Mouse (Mus musculus): Measurements from ENCODE around the gene Ajap1.

Gene Ajap1

DNA sequence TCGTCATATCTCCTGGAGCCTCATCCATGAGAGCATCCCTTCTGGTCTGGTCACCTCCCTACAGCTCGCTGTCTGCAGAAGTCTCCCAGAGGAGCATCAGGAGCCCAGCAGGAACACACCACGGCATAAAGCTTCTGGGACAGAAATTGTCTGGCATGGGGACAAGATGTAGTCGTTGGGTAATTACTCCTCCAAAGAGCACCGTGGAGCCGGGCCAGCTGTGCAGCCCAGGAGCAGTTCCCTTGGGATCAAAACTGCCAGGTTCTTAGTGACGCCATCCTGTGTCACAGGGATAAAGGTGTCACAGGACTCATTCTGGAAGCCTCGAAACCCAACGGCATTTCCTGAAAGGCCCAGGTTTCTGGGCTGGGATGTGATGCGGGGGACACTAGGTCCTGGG, 40.1 kb downstream of the Ajap1 start:
- no peak for DNase-seq

DNA sequence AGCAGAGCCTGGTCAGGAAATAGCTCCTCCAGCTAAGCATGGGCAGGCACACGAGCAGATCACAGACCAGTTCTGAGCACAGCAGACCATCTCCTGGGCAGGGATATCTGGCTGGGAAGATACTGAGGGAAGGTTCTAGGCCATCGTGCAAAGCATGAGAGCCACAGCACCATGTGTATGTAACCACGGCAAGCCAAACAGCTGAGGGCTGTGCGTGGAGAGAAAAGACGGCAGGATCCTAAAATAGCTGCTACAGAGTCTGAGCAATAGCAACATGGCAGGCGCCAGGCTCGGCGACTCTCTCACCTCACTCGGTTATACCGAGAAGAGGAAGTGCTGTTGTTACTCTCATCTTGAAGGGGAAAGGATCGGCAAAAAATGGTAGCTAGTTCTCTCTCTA, 42.7 kb downstream of the Ajap1 start:
- no peak for DNase-seq

DNA sequence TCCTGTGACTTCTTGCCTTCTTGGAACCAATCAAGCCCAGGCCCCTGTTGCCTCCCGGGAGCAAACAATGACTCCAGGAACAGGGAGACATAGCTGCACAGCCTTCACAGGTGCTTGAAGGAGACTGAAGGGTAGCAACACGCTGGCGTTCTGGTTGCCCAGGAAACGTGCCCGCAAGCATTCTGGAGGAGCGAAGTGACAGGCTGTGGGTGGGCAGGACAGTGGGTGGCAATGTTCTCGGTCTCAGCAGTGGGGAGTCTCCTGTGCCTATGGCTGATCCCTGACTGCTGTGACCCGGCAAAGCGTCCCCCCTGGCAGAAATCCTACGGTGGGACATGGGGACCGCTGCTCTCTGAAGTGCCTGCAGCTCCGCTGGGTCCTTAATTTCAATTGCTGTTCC, 43.6 kb downstream of the Ajap1 start:
- no peak for DNase-seq

DNA sequence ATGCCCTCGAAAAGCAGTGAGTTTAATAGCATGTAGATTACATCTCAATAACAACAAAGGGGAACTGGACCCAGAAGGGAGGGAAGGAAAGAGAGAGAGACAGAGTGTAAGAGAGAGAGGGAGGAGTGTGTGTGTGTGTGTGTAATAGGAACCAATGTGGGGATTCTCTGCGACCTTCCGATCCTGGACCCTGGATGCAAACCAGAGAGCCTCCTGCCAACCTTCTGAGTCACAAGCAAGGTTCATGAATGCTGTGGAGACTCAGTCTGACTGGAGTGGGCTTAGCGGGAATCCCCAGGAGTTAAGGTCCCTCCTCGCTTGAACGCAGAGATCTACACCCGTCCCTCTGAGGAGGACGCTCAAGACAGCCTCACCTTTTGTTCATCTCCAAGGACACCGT, 45.4 kb downstream of the Ajap1 start:
- no peak for DNase-seq

DNA sequence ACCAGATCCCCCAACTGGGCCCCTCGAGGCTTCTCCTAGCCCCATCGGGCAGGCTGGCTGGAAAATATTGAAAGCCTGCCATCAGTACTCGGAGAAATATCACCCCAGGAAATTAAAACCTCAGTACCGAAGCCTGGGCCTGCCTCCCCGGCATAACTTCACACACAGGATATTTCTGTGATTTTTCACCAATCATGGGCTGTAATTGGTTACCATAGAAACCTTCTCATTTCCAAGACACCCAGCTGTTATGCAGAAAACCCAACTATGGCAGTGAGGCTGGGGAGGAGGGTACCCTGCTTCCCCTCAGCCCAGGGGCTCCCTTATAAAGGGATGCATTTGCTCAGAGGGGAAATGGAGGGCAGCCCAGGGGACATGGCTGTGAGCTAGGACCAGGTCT, 46.7 kb downstream of the Ajap1 start:
- no peak for DNase-seq

DNA sequence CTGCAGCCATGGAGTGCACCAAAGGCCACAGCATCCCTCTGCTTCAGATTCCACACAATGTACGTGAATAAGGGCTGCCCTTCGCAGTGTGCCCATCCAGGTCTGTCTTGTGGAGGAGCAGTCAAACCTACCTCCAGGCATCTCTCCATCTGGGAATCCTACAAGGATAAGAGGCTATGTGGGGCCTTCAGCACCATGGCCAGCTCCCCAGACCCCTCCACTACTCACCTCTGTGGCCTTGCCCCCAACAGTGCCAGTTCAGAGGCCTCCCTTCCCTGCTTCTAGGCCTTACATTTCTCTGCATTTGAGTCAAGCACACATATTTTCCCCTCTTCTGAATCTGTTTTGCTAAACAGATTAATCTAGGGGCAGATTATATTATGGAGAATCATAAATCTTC, 52.6 kb downstream of the Ajap1 start:
- DNase-seq = no peak

DNA sequence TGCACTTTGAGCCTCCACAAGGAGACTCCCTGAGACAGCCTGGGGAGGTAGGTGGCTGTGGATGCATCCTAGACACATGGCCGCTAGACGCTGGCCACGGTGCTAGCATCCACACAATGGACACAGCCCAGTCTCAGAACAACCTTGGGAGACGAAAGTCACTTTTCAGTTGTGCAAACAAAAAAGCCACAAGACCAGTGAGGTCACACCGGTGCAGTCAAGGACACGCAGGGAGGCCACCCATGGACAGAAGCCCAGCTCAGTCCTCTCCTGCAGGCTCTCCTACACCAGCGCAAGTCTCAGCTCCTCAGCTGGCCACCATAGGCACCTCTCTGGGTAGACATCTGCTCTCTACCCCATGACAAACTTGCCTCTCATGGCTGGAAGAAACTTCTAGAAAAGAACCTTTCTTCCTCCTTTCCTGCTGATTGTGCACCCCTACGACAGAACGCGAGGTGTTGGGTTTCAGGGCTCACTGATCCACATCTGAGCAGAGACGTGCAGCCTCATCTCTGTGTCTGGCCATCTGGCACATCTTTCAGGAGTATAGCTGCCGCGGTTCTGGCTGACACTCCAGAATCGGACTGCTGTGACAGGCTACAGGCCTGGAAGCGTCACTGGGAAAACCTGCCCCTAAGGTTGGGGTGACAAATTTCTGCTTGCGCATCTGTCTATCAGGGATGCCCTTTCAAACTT, 56.5 kb downstream of the Ajap1 start:
- no peak for DNase-seq

DNA sequence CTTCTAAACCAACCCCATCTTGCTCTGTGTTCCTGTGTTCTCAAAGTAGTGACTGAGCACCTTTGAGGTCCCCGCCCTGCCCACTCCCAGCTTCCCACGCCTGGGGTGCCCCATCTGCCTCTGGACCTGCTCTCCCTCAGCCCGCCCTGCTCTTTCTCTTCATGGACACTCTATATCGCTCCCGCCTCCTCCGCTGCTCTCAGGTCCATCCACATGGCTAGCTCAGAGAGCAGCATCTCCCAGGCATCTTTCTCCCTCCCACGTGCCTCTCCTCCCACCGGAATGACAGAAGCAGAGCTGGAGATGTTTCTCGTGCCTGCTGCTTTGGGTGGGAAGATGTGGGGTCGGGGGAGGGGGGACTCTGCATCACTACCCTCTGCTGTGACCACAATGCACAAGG, 58.3 kb downstream of the Ajap1 start:
- no peak for DNase-seq

DNA sequence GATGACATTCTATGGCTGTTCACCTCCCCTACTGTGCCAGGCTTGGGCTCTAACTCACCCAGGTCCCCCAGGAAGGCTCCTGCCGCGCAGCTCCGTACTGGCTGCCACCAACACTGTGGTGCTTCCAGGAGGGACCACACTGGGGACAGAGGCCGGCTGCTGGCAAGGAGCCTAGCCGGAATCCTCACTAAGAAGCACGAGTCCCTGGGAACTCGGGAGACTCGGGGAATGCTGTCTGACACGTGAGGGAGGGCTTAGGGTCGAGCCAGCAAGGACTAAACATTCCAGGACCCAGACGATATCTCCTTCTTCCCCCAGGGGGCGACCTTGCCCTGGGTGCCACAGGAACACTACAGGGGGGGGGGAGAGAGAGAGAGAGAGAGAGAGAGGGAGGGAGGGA, 64.7 kb downstream of the Ajap1 start:
- DNase-seq = no peak

DNA sequence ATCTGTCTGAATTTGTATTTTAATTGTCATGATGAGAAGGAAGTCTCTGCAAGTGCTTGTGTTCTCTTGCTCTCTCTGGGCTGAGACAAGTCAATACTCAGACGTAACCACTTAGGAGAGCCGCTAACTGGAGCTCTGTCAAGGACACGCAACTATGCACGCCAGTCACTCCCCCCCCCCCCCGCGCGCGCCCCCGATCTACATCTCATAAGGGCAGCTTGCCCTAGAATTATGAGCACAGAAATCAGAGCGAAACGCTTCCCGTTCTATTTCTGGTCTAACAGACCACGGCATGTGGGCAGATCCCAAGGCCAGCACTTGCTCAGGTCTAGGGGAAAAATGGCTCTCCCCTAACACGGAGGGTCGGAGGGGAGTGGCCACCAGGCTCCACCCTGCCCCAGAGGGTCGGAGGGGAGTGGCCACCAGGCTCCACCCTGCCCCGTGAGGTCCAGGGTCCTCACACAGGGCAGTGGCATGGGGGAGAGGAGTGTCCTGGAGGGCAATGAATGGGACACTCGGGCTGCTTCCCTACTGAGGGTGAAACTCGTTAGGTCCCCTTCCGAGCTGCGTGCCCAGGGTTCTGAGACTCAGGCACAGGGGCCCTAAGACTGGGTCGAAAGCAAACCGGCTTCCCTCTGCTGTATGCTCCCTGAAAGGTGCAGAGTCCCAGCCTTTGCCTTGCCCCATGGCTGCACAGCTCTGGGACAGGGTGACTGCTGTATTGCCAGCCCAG, 65.3 kb downstream of the Ajap1 start:
- DNase-seq = no peak

DNA sequence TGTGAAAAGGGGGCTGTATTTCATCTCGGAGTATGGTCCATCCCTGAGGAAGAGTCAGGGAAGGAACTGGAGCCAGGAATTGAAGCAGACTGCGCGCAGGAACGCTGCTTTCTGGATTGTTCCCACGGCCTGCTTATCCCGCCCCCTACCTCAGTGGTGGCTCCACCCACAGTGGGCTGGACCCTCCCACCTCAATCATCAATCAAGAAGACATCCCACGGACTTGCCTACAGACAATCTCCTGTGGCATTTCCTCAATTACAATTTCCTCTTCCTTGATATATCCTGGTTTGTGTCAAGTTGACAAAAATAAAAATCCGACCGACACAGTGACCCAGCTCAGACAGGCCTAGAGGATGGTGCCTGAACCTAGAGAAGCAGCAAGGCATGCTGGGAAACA, 66.5 kb downstream of the Ajap1 start:
- DNase-seq = no peak

DNA sequence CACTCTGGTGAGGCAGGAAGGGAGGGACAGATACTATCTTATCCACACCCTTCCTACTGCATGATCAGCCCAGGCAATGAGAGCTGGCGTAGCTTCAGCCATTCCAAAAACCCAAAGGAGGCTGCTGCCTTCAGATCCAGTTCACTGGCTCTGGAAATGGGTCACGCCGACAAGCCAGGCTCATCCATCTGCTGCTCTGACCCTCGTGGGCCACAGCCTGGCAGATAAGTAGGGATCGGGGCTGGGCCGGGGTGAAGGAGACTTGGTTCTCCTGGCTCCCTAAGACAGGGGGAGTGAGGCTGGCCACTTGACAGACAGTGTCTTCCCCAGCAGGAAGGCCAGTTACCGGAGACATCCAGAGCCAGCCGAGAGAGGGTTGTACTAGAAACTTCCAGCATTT, 84.2 kb downstream of the Ajap1 start:
- no peak for DNase-seq

DNA sequence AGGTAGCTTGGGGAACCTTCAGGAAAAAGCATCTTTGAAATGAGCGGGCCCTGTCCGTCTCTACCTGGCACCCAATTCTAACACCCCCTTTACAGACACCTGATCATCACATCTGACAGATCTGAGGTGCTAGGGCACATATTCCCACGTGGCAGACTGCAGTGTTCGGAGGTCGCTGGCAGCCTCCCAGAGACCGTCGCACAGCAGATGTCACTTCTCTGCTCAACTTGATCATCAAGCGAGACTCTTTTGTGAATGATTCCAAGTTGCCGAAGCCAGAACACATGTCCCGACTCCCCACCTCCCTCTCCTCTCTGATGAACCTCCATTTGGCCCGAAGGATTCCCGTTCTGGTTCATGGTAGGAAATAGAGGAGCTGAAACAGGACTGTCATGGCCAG, 95.1 kb downstream of the Ajap1 start:
- no peak for DNase-seq

DNA sequence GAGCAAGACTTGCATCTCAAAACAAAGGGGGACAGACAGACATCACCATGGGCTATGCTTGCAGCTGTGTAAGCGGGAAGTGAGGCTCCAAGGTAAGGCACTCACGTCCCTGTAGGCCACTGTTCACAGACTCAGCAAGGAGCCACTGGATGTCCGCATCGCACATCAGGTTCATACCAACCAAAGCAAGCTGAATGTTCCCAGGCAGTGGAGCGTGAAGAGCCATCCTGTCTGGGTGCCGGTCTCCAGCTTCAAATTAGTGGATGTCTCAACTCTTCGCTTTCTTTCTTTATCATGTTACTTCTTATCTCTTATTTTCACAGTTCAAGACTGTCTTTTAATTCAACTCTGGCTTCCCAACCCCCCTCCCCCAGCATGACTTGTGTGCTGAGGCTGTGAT, 101.2 kb downstream of the Ajap1 start:
- DNase-seq = no peak

DNA sequence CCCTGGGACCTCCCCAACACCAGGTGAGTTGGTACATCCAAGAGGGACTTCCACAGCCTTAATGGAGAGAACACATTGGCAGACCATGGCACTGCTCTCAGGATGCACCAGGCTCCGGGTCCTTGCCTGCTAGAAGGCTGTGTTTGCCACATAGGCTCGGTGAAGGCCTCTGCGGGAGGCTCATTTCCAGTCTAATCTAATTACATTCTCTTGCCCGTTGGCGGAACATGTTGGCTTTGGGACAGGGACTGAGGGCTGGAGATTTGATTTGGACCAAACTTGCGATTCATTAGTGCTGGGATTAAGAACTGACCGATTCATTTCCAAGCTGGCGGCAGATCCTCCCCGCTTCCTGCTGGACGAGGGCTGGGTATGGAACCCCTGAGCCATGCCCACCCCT, 101.7 kb downstream of the Ajap1 start:
- no peak for DNase-seq

DNA sequence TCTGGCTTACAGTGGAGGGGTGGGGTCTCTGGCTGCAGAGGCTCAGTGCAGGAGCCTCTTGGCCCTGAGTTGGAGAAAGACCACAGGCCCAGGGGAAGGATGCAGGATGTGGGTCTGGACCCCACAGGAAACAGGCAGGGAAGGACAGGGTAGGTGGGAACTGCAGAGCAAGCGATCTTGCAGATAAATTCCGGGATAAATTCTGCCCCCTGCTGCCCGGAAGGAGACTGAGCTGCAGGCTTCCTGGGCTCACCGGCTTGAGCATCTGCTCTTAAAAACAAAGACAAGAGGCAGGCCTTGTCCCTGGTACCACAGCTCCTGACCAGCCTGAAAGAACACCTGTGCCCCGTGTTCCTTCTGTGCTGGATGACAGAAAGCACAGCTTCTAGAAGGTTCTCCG, 104.6 kb downstream of the Ajap1 start:
- DNase-seq = no peak

DNA sequence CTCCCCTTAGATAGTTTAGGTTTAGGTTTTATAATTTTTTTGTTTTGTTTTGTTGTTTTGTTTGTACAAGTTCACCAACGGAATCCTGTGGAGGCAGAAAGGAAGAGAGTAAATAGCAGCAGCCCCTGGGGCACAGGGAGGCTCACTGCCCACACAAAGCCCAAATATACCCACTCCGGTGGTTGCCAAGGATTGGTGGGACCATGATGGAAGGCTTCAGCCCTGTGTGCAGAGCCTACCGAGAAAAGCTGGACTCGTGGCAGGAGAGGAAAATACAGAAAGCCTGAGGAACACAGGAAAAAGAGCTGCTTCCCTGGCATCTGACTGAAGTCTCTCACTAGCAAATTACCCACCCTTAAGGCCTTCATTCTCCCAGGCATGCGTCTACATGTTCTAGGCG, 108.4 kb downstream of the Ajap1 start:
- DNase-seq = no peak

DNA sequence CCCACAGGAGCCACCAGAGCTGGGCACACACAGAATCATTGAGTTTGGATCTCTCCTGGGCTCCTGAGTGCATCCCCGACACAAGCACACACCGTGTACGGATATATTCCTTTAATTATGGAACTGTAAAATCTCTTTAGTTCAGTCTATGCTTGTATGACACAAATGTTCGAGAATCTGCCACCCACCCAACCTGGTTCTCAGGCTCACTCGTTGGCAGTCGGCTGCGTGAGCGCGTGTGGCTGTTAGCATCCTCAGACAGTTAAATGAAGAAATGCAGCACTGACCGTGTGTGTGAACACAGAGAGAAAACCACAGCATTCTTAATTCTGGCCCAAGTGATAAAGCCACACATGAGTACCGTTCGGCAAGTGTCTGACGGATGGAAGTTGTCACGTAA, 109.5 kb downstream of the Ajap1 start:
- DNase-seq = no peak

DNA sequence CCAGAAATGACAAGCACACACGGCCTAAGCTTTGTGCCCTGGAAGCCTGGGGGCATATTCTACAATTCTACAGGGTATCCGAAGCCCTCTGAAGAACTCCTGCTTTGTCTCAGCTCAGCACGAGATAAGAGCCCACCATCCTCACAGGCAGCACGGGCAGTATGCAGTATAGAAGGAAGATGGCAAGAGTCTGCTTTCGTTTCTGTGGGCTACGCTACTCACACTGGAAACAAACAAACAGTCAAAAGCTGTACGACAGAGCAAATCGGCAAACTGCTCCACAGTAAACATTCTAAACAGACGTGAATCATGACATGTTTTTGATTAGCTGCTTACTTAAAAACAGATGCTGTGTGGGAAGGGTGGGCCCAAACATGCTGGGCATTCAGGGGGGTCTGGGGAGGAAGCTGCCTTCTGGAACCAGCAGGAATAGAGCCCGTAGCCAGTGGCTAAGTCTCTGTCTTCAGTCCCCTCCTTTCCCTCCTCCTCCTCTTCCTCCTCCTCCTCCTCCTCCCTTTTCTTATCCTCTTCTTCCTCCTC, 113.9 kb downstream of the Ajap1 start:
- no peak for DNase-seq

DNA sequence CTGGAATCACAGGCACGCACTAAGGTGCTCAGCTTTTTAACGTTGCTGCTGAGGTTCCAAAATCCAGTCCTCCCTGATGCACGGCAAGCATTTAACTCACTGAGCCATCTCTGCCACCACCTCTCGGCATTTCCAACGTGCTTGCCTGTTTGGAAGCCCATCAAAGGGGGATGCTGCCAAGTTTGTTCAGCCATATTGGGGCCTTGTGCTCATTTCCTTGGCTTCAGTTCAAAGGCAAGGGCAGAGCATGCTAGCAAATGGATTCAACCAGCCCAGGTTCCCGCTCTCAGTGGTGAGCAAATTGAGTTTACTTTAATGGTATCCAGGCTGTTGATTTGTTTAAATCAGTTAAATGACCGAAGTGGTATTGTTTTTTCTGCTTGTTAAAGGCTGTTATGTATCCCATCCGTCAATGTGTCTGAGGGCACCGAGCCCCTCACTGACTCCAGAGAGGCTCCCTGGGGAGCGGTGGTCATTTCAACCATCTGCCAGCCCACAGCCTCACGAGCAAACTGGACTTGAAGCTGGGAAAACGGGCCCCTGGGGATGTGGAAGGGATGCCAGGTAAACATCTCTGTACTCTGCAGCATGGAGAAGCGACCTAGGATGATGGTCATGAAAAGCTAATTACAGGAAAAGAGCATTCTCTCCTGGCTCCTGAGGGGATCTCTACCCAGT, 121.6 kb downstream of the Ajap1 start:
- no peak for DNase-seq

DNA sequence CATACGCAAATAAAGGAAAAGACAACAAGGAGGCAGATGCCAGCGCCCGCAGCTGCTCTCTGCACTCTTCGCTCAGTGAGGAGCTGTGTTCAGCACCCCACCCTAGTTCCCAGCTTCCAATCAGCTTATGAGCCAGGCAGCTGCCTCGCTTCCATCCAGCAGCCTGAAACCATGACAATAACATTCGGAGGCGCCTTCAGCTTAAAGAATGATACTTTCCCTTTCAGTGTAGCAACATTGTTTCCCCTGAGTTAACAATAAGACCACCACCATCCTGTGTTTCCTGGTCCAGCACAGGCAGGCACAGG, 124.4 kb downstream of the Ajap1 start:
- DNase-seq = no peak

DNA sequence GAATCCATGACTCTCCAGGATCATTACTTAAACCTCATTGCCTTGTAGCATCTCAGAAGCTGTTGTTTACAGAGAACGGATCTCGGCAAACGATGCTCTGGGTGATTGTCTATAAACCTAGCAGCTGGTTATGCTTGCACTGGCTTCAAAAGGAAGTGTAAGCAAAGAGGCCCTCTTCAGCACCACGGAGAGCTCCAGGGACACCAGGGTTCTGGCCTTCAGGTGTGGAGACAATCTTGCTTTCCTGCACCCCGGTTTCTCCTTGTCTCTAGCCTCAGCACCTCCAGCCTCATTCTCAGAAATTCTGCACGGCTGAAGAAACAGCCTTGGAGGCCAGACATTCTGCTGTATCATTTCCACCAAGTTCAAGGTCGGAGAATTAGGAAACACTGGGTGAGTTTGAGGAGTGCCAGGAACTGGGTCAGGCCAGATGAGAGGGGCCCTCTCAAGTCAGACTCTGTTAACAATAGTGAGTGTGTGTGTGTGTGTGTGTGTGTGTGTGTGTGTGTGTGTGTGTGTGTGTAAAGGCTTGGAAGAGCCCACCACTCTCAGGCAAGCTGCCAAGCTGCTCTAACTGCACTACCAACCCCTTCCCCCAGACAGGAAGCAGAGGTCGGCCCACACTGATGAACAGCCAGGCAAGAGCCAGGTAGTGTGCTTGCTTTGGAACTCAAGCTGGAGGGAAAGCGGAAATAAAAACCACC, 124.9 kb downstream of the Ajap1 start:
- DNase-seq = no peak

DNA sequence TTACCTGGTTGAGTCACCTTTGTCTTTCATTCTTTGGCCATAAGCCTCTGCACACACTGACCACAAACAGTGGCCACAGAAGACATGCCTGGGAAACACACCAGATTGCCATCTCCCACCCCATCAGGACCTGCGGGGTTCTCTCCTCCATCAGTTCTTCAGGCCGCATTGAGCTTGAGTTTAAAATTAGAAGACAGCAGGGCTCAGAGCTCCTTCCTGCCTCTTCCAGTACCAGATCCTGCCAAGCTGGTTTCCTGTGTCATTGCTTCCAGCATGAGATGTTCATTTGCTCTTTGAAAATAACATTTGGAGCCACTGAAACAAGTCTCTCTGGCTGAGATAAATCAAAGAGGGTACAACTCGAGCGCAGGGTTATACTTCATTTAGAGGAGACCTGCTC, 126.4 kb downstream of the Ajap1 start:
- DNase-seq = no peak

DNA sequence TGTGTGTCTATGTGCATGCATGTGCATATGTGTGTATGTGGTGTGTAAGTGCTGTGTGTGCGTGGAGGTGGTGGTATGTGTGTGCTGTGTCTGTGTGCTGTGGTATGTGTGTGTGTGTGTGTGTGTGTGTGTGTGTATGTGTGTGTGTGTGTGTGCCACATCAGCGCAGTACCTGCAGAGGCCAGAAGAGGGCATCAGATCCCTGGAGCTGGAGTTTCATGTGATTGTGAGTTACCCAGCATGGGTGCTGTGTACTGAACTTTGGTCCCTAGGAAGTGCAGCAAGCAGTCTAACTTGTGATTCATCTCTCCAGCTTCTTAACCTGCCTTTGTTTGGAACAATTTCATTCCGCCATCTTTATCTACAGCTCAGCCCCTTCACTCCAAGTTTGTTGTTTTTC, 137.6 kb downstream of the Ajap1 start:
- no peak for DNase-seq
